Mouse (Mus musculus): Measurements from ENCODE around the gene Snrk. TPM values are rescaled to one million over a fixed set of nuclear protein-coding genes. Genes with fewer than 3 reads are reported as not detected.

The Snrk gene
- polyA plus RNA-seq, 1 experiment from 2014 or later = 28.6 TPM

DNA sequence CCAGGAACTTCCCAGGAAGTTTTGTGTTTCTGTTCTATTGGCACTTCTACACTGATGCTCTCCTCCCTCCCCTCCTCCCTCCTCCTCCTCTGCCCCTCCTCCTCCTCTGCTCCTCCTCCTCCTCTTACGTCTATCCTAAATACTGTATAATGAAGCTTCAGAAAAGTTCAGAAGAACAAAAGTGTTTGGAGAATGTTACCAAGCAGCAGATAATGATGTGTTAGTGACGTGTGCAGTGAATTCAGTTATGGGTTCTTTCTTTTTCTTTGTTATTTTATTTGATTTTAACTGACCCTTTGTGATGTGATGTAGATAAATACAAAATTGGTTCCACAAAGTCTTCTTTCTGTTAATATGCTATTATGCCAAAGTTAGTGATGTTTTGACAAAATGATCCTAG is 22.2 kb downstream of the Snrk start:
- no peaks in the 10 kb centered on the region; the same call in 1 of the 2 replicates for H3K36me3 ChIP-seq (ENCODE audit: control insufficient read depth, insufficient read depth, low read length)
- DNase-seq (ENCODE audit: low spot score) (no peak), ATAC-seq (ENCODE audit: insufficient number of reproducible peaks, low FRiP score, low TSS enrichment, low read depth) (no peak)
- no peaks in the 10 kb centered on the region for H3K9me3 ChIP-seq (ENCODE audit: control insufficient read depth, low read length)
- no peaks in the 10 kb centered on the region for H3K4me1 ChIP-seq (ENCODE audit: control insufficient read depth, insufficient read depth, low read length)
- no peak overlapping the region for H3K27ac ChIP-seq (replicated peaks; ENCODE audit: low read depth, low read length)
- H3K4me3 ChIP-seq (ENCODE audit: low read depth, low read length) = no peak overlapping the region
- WGBS = 61% methylated on average over 2 of the region's 2 CpGs
- no peak overlapping the region for H3K4me2 ChIP-seq (ENCODE audit: low read depth, severe bottlenecking)
- H3K27me3 ChIP-seq (ENCODE audit: control insufficient read depth, insufficient read depth, low read length) = no peaks in the 10 kb centered on the region
- H3K9ac ChIP-seq (ENCODE audit: low read length) = no peak overlapping the region

GRCm38 (mm10) chr9:122143219-122143618 is 26.2 kb downstream of the Snrk start:
- no peak overlapping the region for H3K4me3 ChIP-seq (ENCODE audit: low read depth, low read length)
- H3K9me3 ChIP-seq (ENCODE audit: control insufficient read depth, low read length) = no peaks in the 10 kb centered on the region
- no peaks in the 10 kb centered on the region for H3K27me3 ChIP-seq (ENCODE audit: control insufficient read depth, insufficient read depth, low read length)
- H3K36me3 ChIP-seq (ENCODE audit: control insufficient read depth, insufficient read depth, low read length) = peaks cover 5% of the 10 kb centered on the region; the same call in 1 of the 2 replicates
- DNase-seq (ENCODE audit: low spot score) (no peak), ATAC-seq (ENCODE audit: insufficient number of reproducible peaks, low FRiP score, low TSS enrichment, low read depth) (no peak)
- H3K27ac ChIP-seq (replicated peaks; ENCODE audit: low read depth, low read length) = no peak overlapping the region
- H3K4me2 ChIP-seq (ENCODE audit: low read depth, severe bottlenecking) = no peak overlapping the region
- no peak overlapping the region for H3K9ac ChIP-seq (ENCODE audit: low read length)
- 69% methylated on average over 1 of the region's 1 CpGs for WGBS
- no peaks in the 10 kb centered on the region for H3K4me1 ChIP-seq (ENCODE audit: control insufficient read depth, insufficient read depth, low read length)

GRCm38 (mm10) chr9:122144776-122145175 is 27.7 kb downstream of the Snrk start:
- no peaks in the 10 kb centered on the region for H3K9me3 ChIP-seq (ENCODE audit: control insufficient read depth, low read length)
- no peak for DNase-seq (ENCODE audit: low spot score)

GRCm38 (mm10) chr9:122145677-122146076 is 28.6 kb downstream of the Snrk start:
- no peaks in the 10 kb centered on the region for H3K4me1 ChIP-seq (ENCODE audit: control insufficient read depth, insufficient read depth, low read length)
- no peak overlapping the region for H3K4me3 ChIP-seq (ENCODE audit: low read depth, low read length)
- no peaks in the 10 kb centered on the region for H3K9me3 ChIP-seq (ENCODE audit: control insufficient read depth, low read length)
- DNase-seq (ENCODE audit: low spot score) (no peak), ATAC-seq (ENCODE audit: insufficient number of reproducible peaks, low FRiP score, low TSS enrichment, low read depth) (no peak)
- H3K36me3 ChIP-seq (ENCODE audit: control insufficient read depth, insufficient read depth, low read length) = peaks cover 5% of the 10 kb centered on the region; the same call in 1 of the 2 replicates
- no peaks in the 10 kb centered on the region for H3K27me3 ChIP-seq (ENCODE audit: control insufficient read depth, insufficient read depth, low read length)
- H3K4me2 ChIP-seq (ENCODE audit: low read depth, severe bottlenecking) = no peak overlapping the region
- H3K27ac ChIP-seq (replicated peaks; ENCODE audit: low read depth, low read length) = no peak overlapping the region
- H3K9ac ChIP-seq (ENCODE audit: low read length) = no peak overlapping the region

More at GRCm38 (mm10) chr9:122144776-122145175, 27.7 kb downstream of the Snrk start:
- Histone ChIP-seq H3K27ac (replicated peaks; ENCODE audit: low read depth, low read length) (no peak overlapping the region), H3K27me3 (ENCODE audit: control insufficient read depth, insufficient read depth, low read length) (no peaks in the 10 kb centered on the region), H3K4me1 (ENCODE audit: control insufficient read depth, insufficient read depth, low read length) (no peaks in the 10 kb centered on the region), H3K36me3 (ENCODE audit: control insufficient read depth, insufficient read depth, low read length) (peaks cover 5% of the 10 kb centered on the region; the same call in 1 of the 2 replicates), H3K4me3 (ENCODE audit: low read depth, low read length) (no peak overlapping the region), H3K9ac (ENCODE audit: low read length) (no peak overlapping the region), H3K4me2 (ENCODE audit: low read depth, severe bottlenecking) (no peak overlapping the region)
- ATAC-seq (ENCODE audit: insufficient number of reproducible peaks, low FRiP score, low TSS enrichment, low read depth) = no peak
- 96% methylated on average over 3 of the region's 3 CpGs for WGBS

DNA sequence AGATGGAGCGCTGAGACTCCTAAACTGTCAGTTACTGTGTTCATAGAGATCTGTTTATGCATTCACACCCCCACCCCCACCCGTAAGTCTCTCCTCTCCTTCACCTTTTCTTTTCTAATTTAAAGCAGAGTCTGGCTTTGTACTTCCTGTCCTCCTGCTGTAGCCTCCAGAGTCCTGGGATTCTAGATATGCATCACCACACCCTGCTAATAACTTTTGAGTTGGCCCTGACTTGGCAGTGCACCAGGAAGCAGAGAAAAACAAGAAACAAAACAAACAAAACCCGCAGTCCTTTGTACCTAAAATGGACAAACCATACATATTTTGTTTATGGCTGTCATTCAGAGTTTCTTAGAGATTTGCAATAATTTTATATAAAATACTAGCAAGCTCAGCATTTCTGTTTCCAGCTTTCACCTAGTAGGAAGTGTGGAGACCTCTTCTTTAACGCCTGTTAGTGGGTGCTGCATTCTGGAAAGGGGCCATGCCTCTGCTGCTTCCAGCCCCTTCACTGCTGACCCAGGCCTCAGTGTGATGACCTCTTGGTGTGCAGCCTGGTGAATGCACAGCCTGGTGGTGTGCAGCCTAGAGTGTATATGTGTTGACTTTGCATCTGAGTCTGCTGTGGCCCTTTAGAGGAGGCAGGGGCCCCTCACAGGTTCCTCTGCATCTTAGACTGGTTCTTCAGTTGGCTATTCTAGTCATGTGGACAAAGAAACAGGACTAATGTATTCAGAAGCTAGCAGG is 29.2 kb downstream of the Snrk start:
- ATAC-seq (ENCODE audit: insufficient number of reproducible peaks, low FRiP score, low TSS enrichment, low read depth) (no peak), DNase-seq (ENCODE audit: low spot score) (no peak)
- Histone ChIP-seq H3K9me3 (ENCODE audit: control insufficient read depth, low read length) (no peaks in the 10 kb centered on the region), H3K27ac (replicated peaks; ENCODE audit: low read depth, low read length) (no peak overlapping the region), H3K4me1 (ENCODE audit: control insufficient read depth, insufficient read depth, low read length) (no peaks in the 10 kb centered on the region), H3K27me3 (ENCODE audit: control insufficient read depth, insufficient read depth, low read length) (no peaks in the 10 kb centered on the region), H3K4me2 (ENCODE audit: low read depth, severe bottlenecking) (no peak overlapping the region), H3K36me3 (ENCODE audit: control insufficient read depth, insufficient read depth, low read length) (peaks cover 5% of the 10 kb centered on the region; the same call in 1 of the 2 replicates), H3K4me3 (ENCODE audit: low read depth, low read length) (no peak overlapping the region), H3K9ac (ENCODE audit: low read length) (no peak overlapping the region)
- 76% methylated on average over 4 of the region's 4 CpGs for WGBS

DNA sequence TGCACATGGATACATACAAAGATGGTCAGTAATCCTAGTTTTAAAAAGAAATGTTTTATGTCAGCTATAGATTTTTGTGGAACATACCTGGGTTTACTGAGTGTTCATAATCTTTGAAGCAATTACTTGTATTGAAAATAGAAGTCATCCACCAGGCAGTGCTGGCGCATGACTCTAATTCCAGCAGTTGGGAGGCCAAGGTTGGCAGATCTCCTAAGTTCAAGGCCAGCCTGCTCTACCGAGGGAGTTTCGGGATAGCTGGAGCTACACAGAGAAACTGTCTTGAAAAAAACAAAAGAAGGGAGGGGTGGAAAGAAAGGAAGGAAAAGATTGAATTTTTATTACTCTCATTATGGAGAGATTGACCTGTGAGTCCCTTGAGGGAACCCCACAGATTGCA is 31.3 kb downstream of the Snrk start:
- 88% methylated on average over 3 of the region's 3 CpGs for WGBS
- H3K27me3 ChIP-seq (ENCODE audit: control insufficient read depth, insufficient read depth, low read length) = no peaks in the 10 kb centered on the region
- DNase-seq (ENCODE audit: low spot score) (no peak), ATAC-seq (ENCODE audit: insufficient number of reproducible peaks, low FRiP score, low TSS enrichment, low read depth) (no peak)
- H3K9ac ChIP-seq (ENCODE audit: low read length) = no peak overlapping the region
- no peaks in the 10 kb centered on the region for H3K4me1 ChIP-seq (ENCODE audit: control insufficient read depth, insufficient read depth, low read length)
- no peak overlapping the region for H3K4me2 ChIP-seq (ENCODE audit: low read depth, severe bottlenecking)
- peaks cover 5% of the 10 kb centered on the region; the same call in 1 of the 2 replicates for H3K36me3 ChIP-seq (ENCODE audit: control insufficient read depth, insufficient read depth, low read length)
- H3K9me3 ChIP-seq (ENCODE audit: control insufficient read depth, low read length) = no peaks in the 10 kb centered on the region
- H3K27ac ChIP-seq (replicated peaks; ENCODE audit: low read depth, low read length) = no peak overlapping the region
- no peak overlapping the region for H3K4me3 ChIP-seq (ENCODE audit: low read depth, low read length)

DNA sequence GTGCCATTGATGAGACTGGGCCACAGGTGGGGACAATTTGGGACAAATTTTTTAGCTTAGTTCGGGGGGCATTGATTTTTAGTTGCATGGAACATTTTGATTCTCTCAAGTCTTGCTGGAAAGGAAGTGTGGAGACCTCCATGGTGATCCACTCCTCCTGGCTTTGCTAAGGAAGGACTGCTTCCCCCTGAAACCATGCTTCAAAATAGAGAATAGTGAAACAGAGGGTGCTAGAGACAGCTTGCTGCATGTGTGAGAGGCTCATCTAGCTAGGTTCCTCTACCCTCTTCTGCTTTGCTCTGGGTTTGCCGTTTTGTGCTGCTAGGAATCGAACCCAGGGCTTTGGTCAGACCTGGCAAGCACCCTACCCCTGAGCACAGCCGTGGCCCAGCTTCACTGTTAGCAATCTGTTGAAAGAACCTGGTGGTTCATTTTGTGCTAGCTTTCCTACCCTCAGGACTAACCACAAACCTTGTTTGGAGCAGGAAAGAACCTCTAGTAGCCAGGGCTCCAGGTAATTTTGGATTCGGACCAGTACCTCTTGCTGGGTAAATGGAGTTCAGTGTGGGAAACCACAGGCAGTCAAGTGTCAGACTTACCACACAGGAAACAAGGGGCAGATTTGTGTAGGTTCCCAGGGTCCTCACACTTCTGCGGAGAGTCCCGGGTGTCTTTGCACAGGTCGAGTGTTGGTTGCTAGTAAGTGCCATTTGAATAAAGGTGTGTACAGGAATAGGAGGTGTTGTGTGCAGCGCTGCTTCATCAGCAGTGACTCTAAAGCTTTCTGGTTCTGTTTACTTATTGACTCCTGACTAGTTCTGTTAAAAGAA is 33.1 kb downstream of the Snrk start:
- Histone ChIP-seq H3K9me3 (ENCODE audit: control insufficient read depth, low read length) (no peaks in the 10 kb centered on the region), H3K36me3 (ENCODE audit: control insufficient read depth, insufficient read depth, low read length) (peaks cover 1% of the 10 kb centered on the region; the same call in 1 of the 2 replicates), H3K27ac (replicated peaks; ENCODE audit: low read depth, low read length) (no peak overlapping the region), H3K4me1 (ENCODE audit: control insufficient read depth, insufficient read depth, low read length) (no peaks in the 10 kb centered on the region), H3K27me3 (ENCODE audit: control insufficient read depth, insufficient read depth, low read length) (no peaks in the 10 kb centered on the region), H3K4me3 (ENCODE audit: low read depth, low read length) (no peak overlapping the region), H3K4me2 (ENCODE audit: low read depth, severe bottlenecking) (no peak overlapping the region), H3K9ac (ENCODE audit: low read length) (no peak overlapping the region)
- DNase-seq (ENCODE audit: low spot score) = no peak
- ATAC-seq (ENCODE audit: insufficient number of reproducible peaks, low FRiP score, low TSS enrichment, low read depth) = no peak
- WGBS = 83% methylated on average over 9 of the region's 9 CpGs

GRCm38 (mm10) chr9:122152063-122152462 is 35.0 kb downstream of the Snrk start:
- H3K36me3 ChIP-seq (ENCODE audit: control insufficient read depth, insufficient read depth, low read length) = no peaks in the 10 kb centered on the region; the same call in 1 of the 2 replicates
- no peak overlapping the region for H3K4me2 ChIP-seq (ENCODE audit: low read depth, severe bottlenecking)
- H3K27me3 ChIP-seq (ENCODE audit: control insufficient read depth, insufficient read depth, low read length) = no peaks in the 10 kb centered on the region
- no peaks in the 10 kb centered on the region for H3K4me1 ChIP-seq (ENCODE audit: control insufficient read depth, insufficient read depth, low read length)
- no peak overlapping the region for H3K9ac ChIP-seq (ENCODE audit: low read length)
- no peak for DNase-seq (ENCODE audit: low spot score)
- H3K4me3 ChIP-seq (ENCODE audit: low read depth, low read length) = no peak overlapping the region
- no peak for ATAC-seq (ENCODE audit: insufficient number of reproducible peaks, low FRiP score, low TSS enrichment, low read depth)
- no peak overlapping the region for H3K27ac ChIP-seq (replicated peaks; ENCODE audit: low read depth, low read length)
- no peaks in the 10 kb centered on the region for H3K9me3 ChIP-seq (ENCODE audit: control insufficient read depth, low read length)
- WGBS = 93% methylated on average over 4 of the region's 4 CpGs

Data from limb, embryonic 11.5 days (tissue).